Mouse (Mus musculus): ENCODE measurements at regions not wholly inside any gene's neighbourhood (a gene's known extent, or its start where the extent isn't known, plus 50 kb on each side); places are given as distances from the start of the nearest gene placed in this dataset.

- no peak overlapping the region for H3K4me3 ChIP-seq (ENCODE audit: low read length)
- H3K27me3 ChIP-seq (ENCODE audit: insufficient read depth, low read length) = no peaks in the 10 kb centered on the region
- no peak for TF ChIP-seq CTCF (IDR thresholded peaks at IDR 0.05; ENCODE audit: low read depth)
- H3K9me3 ChIP-seq (ENCODE audit: low read length) = no peaks in the 10 kb centered on the region
- H3K4me2 ChIP-seq (ENCODE audit: low read depth, low read length) = no peak overlapping the region
- H3K27ac ChIP-seq = no peak overlapping the region
- H3K4me1 ChIP-seq (ENCODE audit: insufficient read depth, low read length) = no peaks in the 10 kb centered on the region
- DNase-seq (ENCODE audit: low spot score) (no peak), ATAC-seq (no peak)
- no peaks in the 10 kb centered on the region for H3K36me3 ChIP-seq (ENCODE audit: insufficient read depth, low read length)
- WGBS = 87% methylated on average over 3 of the region's 3 CpGs
- no peak overlapping the region for H3K9ac ChIP-seq (replicated peaks; ENCODE audit: low read length)
Measured at GRCm38 (mm10) chr15:60566267-60566666, 287.3 kb downstream of the Fam84b start.

GRCm38 (mm10) chr15:60565017-60565416, 288.6 kb downstream of the Fam84b start:
- Histone ChIP-seq H3K9ac (replicated peaks; ENCODE audit: low read length) (no peak overlapping the region), H3K4me2 (ENCODE audit: low read depth, low read length) (no peak overlapping the region), H3K27me3 (ENCODE audit: insufficient read depth, low read length) (no peaks in the 10 kb centered on the region), H3K4me1 (ENCODE audit: insufficient read depth, low read length) (no peaks in the 10 kb centered on the region), H3K9me3 (ENCODE audit: low read length) (no peaks in the 10 kb centered on the region), H3K27ac (no peak overlapping the region), H3K36me3 (ENCODE audit: insufficient read depth, low read length) (no peaks in the 10 kb centered on the region), H3K4me3 (ENCODE audit: low read length) (no peak overlapping the region)
- ATAC-seq (no peak), DNase-seq (ENCODE audit: low spot score) (no peak)
- TF ChIP-seq CTCF (IDR thresholded peaks at IDR 0.05; ENCODE audit: low read depth) = no peak
- 34% methylated on average over 2 of the region's 2 CpGs for WGBS

DNA sequence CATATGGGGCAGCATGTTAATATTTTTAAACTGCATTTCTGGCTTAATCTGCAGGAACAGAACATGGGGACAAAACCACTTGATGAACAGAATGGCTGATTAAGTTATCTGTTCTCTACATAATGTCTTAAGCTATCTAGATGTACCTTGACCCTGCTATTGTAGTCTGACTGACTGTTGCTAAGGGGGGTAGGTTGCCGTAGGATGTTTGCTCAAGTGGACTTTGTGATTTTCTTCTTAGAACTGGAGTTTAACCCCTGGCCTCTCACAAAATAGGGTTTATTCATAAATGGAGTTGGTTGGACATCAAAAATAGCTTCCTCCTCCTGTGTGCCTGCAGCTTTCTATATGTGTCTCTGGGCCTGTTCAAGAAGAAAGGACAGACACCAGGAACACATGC, 292.9 kb downstream of the Fam84b start:
- H3K4me2 ChIP-seq (ENCODE audit: low read depth, low read length) = no peak overlapping the region
- no peaks in the 10 kb centered on the region for H3K36me3 ChIP-seq (ENCODE audit: insufficient read depth, low read length)
- ATAC-seq = no peak

DNA sequence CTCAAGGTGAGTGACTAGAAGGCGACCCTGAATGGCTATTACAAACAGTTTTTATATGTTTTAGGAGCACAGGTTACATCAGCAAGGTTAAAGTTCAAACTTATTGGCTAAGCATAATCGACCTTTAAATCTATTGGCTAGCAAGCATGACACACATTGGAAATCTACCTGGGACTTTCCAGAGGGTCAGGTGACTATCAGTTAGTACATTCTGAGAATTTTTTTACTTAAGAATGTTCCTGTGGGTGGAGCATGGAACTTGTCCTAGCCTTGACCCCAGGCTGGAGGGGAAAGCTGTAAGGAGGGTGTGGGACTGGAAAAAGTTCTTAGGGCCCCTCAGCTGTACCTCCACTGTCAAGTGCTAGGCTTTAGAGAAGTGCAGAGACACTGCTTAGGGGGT, 297.9 kb downstream of the Fam84b start:
- ATAC-seq = no peak
- no peak for TF ChIP-seq CTCF (IDR thresholded peaks at IDR 0.05; ENCODE audit: low read depth)
- H3K27me3 ChIP-seq (ENCODE audit: insufficient read depth, low read length) = no peaks in the 10 kb centered on the region
- H3K4me2 ChIP-seq (ENCODE audit: low read depth, low read length) = no peak overlapping the region
- H3K36me3 ChIP-seq (ENCODE audit: insufficient read depth, low read length) = no peaks in the 10 kb centered on the region
- no peaks in the 10 kb centered on the region for H3K9me3 ChIP-seq (ENCODE audit: low read length)
- no peak overlapping the region for H3K4me3 ChIP-seq (ENCODE audit: low read length)
- 93% methylated on average over 2 of the region's 2 CpGs for WGBS
- no peak overlapping the region for H3K9ac ChIP-seq (replicated peaks; ENCODE audit: low read length)
- H3K4me1 ChIP-seq (ENCODE audit: insufficient read depth, low read length) = no peaks in the 10 kb centered on the region
- H3K27ac ChIP-seq = no peak overlapping the region
- DNase-seq (ENCODE audit: low spot score) = no peak

More for the DNA sequence above, 292.9 kb downstream of the Fam84b start:
- no peak for TF ChIP-seq CTCF (IDR thresholded peaks at IDR 0.05; ENCODE audit: low read depth)
- no peaks in the 10 kb centered on the region for H3K27me3 ChIP-seq (ENCODE audit: insufficient read depth, low read length)
- no peak for DNase-seq (ENCODE audit: low spot score)
- no peak overlapping the region for H3K4me3 ChIP-seq (ENCODE audit: low read length)
- H3K9ac ChIP-seq (replicated peaks; ENCODE audit: low read length) = no peak overlapping the region
- H3K9me3 ChIP-seq (ENCODE audit: low read length) = no peaks in the 10 kb centered on the region
- WGBS = 64% methylated on average over 1 of the region's 1 CpGs
- no peaks in the 10 kb centered on the region for H3K4me1 ChIP-seq (ENCODE audit: insufficient read depth, low read length)
- no peak overlapping the region for H3K27ac ChIP-seq

DNA sequence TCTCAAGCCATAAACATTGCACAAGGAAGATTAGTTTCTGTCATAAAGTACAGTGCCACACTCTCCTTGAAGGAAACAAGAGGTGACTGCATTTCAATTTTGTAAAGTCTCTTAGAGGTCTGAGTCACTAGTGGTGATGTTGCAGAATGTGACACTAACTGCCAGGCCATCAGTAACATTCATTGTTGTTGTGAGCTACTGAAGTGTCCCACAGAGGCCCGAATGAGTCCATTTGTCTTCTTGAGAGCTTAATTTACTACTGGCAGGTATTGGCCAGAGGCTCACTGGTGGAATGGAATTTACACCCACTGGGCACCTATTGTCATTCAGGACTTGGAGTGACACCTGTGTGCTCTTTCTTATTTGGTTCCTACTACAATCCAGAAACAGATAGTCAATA, 299.0 kb downstream of the Fam84b start:
- 19% methylated on average over 1 of the region's 1 CpGs for WGBS
- DNase-seq (ENCODE audit: low spot score) = no peak

DNA sequence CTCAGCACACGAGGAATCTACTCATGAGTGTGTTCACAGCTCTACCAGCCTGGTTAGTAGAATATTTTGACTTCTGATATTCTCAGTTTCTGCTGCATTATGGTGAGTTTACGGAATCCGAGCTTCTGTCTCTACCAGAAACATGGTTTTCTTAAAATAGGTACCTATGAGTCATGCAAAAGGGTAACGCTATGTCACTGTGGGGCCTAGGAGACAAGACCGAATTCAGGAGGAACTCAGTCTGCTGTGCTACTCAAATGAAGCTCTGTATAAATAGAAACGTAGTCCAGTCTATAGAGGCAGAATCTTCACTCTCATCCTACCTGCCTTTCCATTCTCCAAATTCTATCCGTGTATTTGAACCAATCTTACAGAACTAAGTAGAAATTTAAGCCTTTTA, 305.5 kb downstream of the Fam84b start:
- Histone ChIP-seq H3K27ac (no peak overlapping the region), H3K4me1 (ENCODE audit: insufficient read depth, low read length) (no peaks in the 10 kb centered on the region), H3K9ac (replicated peaks; ENCODE audit: low read length) (no peak overlapping the region), H3K9me3 (ENCODE audit: low read length) (no peaks in the 10 kb centered on the region), H3K4me2 (ENCODE audit: low read depth, low read length) (no peak overlapping the region), H3K4me3 (ENCODE audit: low read length) (no peak overlapping the region), H3K27me3 (ENCODE audit: insufficient read depth, low read length) (no peaks in the 10 kb centered on the region), H3K36me3 (ENCODE audit: insufficient read depth, low read length) (no peaks in the 10 kb centered on the region)
- 93% methylated on average over 7 of the region's 7 CpGs for WGBS
- DNase-seq (ENCODE audit: low spot score) (no peak), ATAC-seq (no peak)
- no peak for TF ChIP-seq CTCF (IDR thresholded peaks at IDR 0.05; ENCODE audit: low read depth)

More for the DNA sequence above, 299.0 kb downstream of the Fam84b start:
- Histone ChIP-seq H3K27ac (no peak overlapping the region), H3K4me2 (ENCODE audit: low read depth, low read length) (no peak overlapping the region), H3K27me3 (ENCODE audit: insufficient read depth, low read length) (no peaks in the 10 kb centered on the region), H3K9me3 (ENCODE audit: low read length) (no peaks in the 10 kb centered on the region), H3K36me3 (ENCODE audit: insufficient read depth, low read length) (no peaks in the 10 kb centered on the region), H3K4me1 (ENCODE audit: insufficient read depth, low read length) (no peaks in the 10 kb centered on the region), H3K4me3 (ENCODE audit: low read length) (no peak overlapping the region), H3K9ac (replicated peaks; ENCODE audit: low read length) (no peak overlapping the region)
- no peak for TF ChIP-seq CTCF (IDR thresholded peaks at IDR 0.05; ENCODE audit: low read depth)
- ATAC-seq = no peak

DNA sequence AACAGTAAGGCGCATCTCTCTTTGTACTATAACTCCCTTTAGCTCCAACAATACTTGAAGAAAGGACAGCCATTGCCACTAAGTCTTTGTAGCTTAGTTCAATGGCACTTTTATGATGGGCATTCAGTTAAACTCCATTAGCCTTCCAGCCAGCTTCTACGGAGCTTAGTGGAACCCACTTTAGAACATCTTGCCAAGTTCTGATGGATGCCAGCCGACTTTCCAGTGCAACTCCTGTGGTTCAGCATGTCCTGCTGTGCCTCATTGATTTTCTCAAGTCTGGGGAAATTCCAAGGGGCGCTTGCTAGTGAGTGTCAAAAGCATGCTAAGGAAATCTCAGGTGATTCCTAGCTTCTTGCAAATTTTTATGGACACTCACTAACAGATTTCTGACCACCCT, 316.4 kb downstream of the Fam84b start:
- no peak overlapping the region for H3K4me2 ChIP-seq (ENCODE audit: low read depth, low read length)
- no peak for TF ChIP-seq CTCF (IDR thresholded peaks at IDR 0.05; ENCODE audit: low read depth)
- no peaks in the 10 kb centered on the region for H3K4me1 ChIP-seq (ENCODE audit: insufficient read depth, low read length)
- H3K36me3 ChIP-seq (ENCODE audit: insufficient read depth, low read length) = no peaks in the 10 kb centered on the region
- H3K27ac ChIP-seq = no peak overlapping the region
- no peak for DNase-seq (ENCODE audit: low spot score)
- 63% methylated on average over 4 of the region's 4 CpGs for WGBS
- no peak overlapping the region for H3K4me3 ChIP-seq (ENCODE audit: low read length)
- no peak for ATAC-seq
- H3K9me3 ChIP-seq (ENCODE audit: low read length) = no peaks in the 10 kb centered on the region
- H3K9ac ChIP-seq (replicated peaks; ENCODE audit: low read length) = no peak overlapping the region
- no peaks in the 10 kb centered on the region for H3K27me3 ChIP-seq (ENCODE audit: insufficient read depth, low read length)
